7 mouse cellular contexts compared by ENCODE assay signal in genomic region chr11:75538184-75538969, GRCm38 (mm10). TPM values are rescaled to one million over a fixed set of nuclear protein-coding genes. Genes with fewer than 3 reads are reported as not detected.
A peak's percentile ranks its signal among the peaks of the same experiment; 100 is the strongest.
DNase-seq lines count a peak whose midpoint lies in the region; ATAC-seq and TF ChIP-seq lines count a peak whose summit lies in the region.

No protein-coding gene starts in this region.

- H3K4me3 ChIP-seq in layer of hippocampus, adult 2 months, result no peak overlapping the region
- H3K4me3 ChIP-seq in forebrain, embryonic 13.5 days, result no peak overlapping the region

- no peaks in the 10 kb centered on the region for H3K9me3 ChIP-seq in forebrain, embryonic 13.5 days (replicated peaks)

- peak overlapping the region; percentile 87 for H3K27ac ChIP-seq in layer of hippocampus, adult 2 months
- H3K27ac ChIP-seq in forebrain, embryonic 13.5 days, result peak overlapping the region; percentile 31

- H3K36me3 ChIP-seq in forebrain, embryonic 13.5 days (ENCODE audit: poor library complexity, severe bottlenecking), result no peaks in the 10 kb centered on the region

- peaks cover 28% of the 10 kb centered on the region for H3K4me1 ChIP-seq in forebrain, embryonic 13.5 days

- TF ChIP-seq CTCF in layer of hippocampus, adult 2 months (conservative IDR thresholded peaks at IDR 0.05), result no peak

- DNase-seq in layer of hippocampus, adult 2 months (ENCODE audit: low spot score in 2 of 2), result no peak
- DNase-seq in layer of hippocampus, adult 18-20 months (ENCODE audit: low spot score in 2 of 2), result no peak
- DNase-seq in cerebellum, postnatal 25 days, result peak; percentile 55 to 56
- no peak for DNase-seq in embryo, embryonic 11 days
- DNase-seq in kidney, postnatal 36 days, result no peak

- H3K9ac ChIP-seq in forebrain, embryonic 13.5 days, result 0 out of 2 replicates have a peak overlapping the region, but pooled peaks have one; percentile 5

- ATAC-seq in forebrain, embryonic 13.5 days, result no peak
- ATAC-seq in megakaryocyte-erythroid progenitor cell, adult 5-6 weeks (replicated peaks; ENCODE audit: low FRiP score, low TSS enrichment, poor library complexity, severe bottlenecking), result 0 out of 2 replicates have a peak, but pooled peaks have one; percentile 5

- no peak overlapping the region for H3K4me2 ChIP-seq in forebrain, embryonic 13.5 days

- 62% methylated on average over 9 of the region's 9 CpGs for WGBS in forebrain, embryonic 13.5 days

- no peaks in the 10 kb centered on the region for H3K27me3 ChIP-seq in forebrain, embryonic 13.5 days

RNA-seq across cellular contexts. Expression of gene Slc43a2, which starts 6.9 kb away (rescaled TPM):
- total RNA-seq in layer of hippocampus, adult 2 months (2021), result 10 to 100 TPM; 43.0 to 53.4 TPM
- total RNA-seq in layer of hippocampus, adult 18-20 months (2021), result 10 to 100 TPM; 44.2 to 51.3 TPM
- 11.3 and 11.7 TPM in 2 replicates for polyA plus RNA-seq in forebrain, embryonic 13.5 days (2015; fragmentation: Nextera tagmentation; extraction: Ambion mirVana)
- 1.2 and 2.2 TPM in 2 replicates for total RNA-seq in megakaryocyte-erythroid progenitor cell, adult 5-6 weeks (2014; fragmentation: Nextera tagmentation)
- 1.9 and 2.9 TPM in 2 replicates for total RNA-seq in megakaryocyte-erythroid progenitor cell, adult 5-6 weeks (2017)

RNA-seq across cellular contexts. Expression of gene Scarf1, which starts 25.0 kb away (rescaled TPM):
- 1 to 10 TPM; 1.3 TPM for total RNA-seq in layer of hippocampus, adult 2 months (2021)
- total RNA-seq in layer of hippocampus, adult 18-20 months (2021), result 1 to 10 TPM; 1.0 to 1.1 TPM
- 3.3 TPM in 2 replicates for polyA plus RNA-seq in forebrain, embryonic 13.5 days (2015; fragmentation: Nextera tagmentation; extraction: Ambion mirVana)
- total RNA-seq in megakaryocyte-erythroid progenitor cell, adult 5-6 weeks (2014; fragmentation: Nextera tagmentation), result 1.0 TPM in 1 of 2 replicates, not detected in the other
- 0.65 TPM in 1 of 2 replicates, not detected in the other for total RNA-seq in megakaryocyte-erythroid progenitor cell, adult 5-6 weeks (2017)

RNA-seq across cellular contexts. Expression of gene Rilp, which starts 28.5 kb away (rescaled TPM):
- total RNA-seq in layer of hippocampus, adult 2 months (2021), result 1 to 10 TPM; 1.6 to 1.7 TPM
- 1 to 10 TPM in 1 of 2 experiments, under 1 TPM in 1; 0.74 to 1.5 TPM for total RNA-seq in layer of hippocampus, adult 18-20 months (2021)
- polyA plus RNA-seq in forebrain, embryonic 13.5 days (2015; fragmentation: Nextera tagmentation; extraction: Ambion mirVana), result 0.40 and 0.47 TPM in 2 replicates
- total RNA-seq in megakaryocyte-erythroid progenitor cell, adult 5-6 weeks (2014; fragmentation: Nextera tagmentation), result 1.5 TPM in 1 of 2 replicates, not detected in the other
- 0.72 TPM in 1 of 2 replicates, not detected in the other for total RNA-seq in megakaryocyte-erythroid progenitor cell, adult 5-6 weeks (2017)

RNA-seq across cellular contexts. Expression of gene Pitpna, which starts 49.5 kb away (rescaled TPM):
- 100 to 1,000 TPM; 269 to 283 TPM for total RNA-seq in layer of hippocampus, adult 2 months (2021)
- 100 to 1,000 TPM; 279 to 288 TPM for total RNA-seq in layer of hippocampus, adult 18-20 months (2021)
- polyA plus RNA-seq in forebrain, embryonic 13.5 days (2015; fragmentation: Nextera tagmentation; extraction: Ambion mirVana), result 70.0 and 70.8 TPM in 2 replicates
- total RNA-seq in megakaryocyte-erythroid progenitor cell, adult 5-6 weeks (2014; fragmentation: Nextera tagmentation), result 69.0 and 96.5 TPM in 2 replicates
- 46.2 and 58.2 TPM in 2 replicates for total RNA-seq in megakaryocyte-erythroid progenitor cell, adult 5-6 weeks (2017)

RNA-seq across cellular contexts. Expression of gene Prpf8, which starts 51.8 kb away (rescaled TPM):
- total RNA-seq in layer of hippocampus, adult 2 months (2021), result 100 to 1,000 TPM; 131 to 139 TPM
- total RNA-seq in layer of hippocampus, adult 18-20 months (2021), result 100 to 1,000 TPM; 132 to 133 TPM
- 56.3 and 63.2 TPM in 2 replicates for polyA plus RNA-seq in forebrain, embryonic 13.5 days (2015; fragmentation: Nextera tagmentation; extraction: Ambion mirVana)
- 160 and 198 TPM in 2 replicates for total RNA-seq in megakaryocyte-erythroid progenitor cell, adult 5-6 weeks (2014; fragmentation: Nextera tagmentation)
- 118 and 144 TPM in 2 replicates for total RNA-seq in megakaryocyte-erythroid progenitor cell, adult 5-6 weeks (2017)

Comparison
In these comparisons a context has a peak if more than half of its experiments do, and no peak if none do; other contexts are left out.
1. DNase-seq: peak in cerebellum, postnatal 25 days (2 of 2); none in layer of hippocampus, adult 2 months (0 of 2), layer of hippocampus, adult 18-20 months (0 of 2), embryo, embryonic 11 days (single experiment) and kidney, postnatal 36 days (0 of 2).
2. RNA of gene Slc43a2, which starts 6.9 kb away (total RNA-seq): 43.0 to 53.4 TPM in layer of hippocampus, adult 2 months and 44.2 to 51.3 TPM in layer of hippocampus, adult 18-20 months; 1.2 to 2.9 TPM in megakaryocyte-erythroid progenitor cell, adult 5-6 weeks; every median in the first group is over 10 times any median in the second.